Mouse (Mus musculus) megakaryocyte, embryonic 14.5 days (primary cell): ENCODE measurements around the gene Icam1. TPM values are rescaled to one million over a fixed set of nuclear protein-coding genes. Genes with fewer than 3 reads are reported as not detected.

Experiments
- H3K27me3 ChIP-seq: replicated peaks from 2 replicates; pipeline ENCODE3; 2012; ENCODE audit warnings: inconsistent platforms
- H3K36me3 ChIP-seq: replicated peaks from 2 replicates; pipeline ENCODE3; 2012; ENCODE audit warnings: low read length, inconsistent platforms, mixed read lengths
- H3K4me1 ChIP-seq: 2 replicates; pipeline ENCODE4 v1.6.1; 2012; ENCODE audit warnings: inconsistent platforms
- H3K4me3 ChIP-seq: replicated peaks from 2 replicates; pipeline ENCODE3; 2012; ENCODE audit warnings: moderate library complexity, mild to moderate bottlenecking, inconsistent platforms
- H3K9me3 ChIP-seq: 2 replicates; pipeline ENCODE4 v1.6.1; 2012; ENCODE audit warnings: inconsistent platforms
- FLI1 ChIP-seq: IDR thresholded peaks from 2 replicates; pipeline ENCODE4 v1.6.1; 2012; ENCODE audit warnings: low read length, inconsistent platforms, mixed read lengths
- GATA1 ChIP-seq: IDR thresholded peaks from 3 replicates; pipeline ENCODE4 v1.6.1; 2012; ENCODE audit warnings: mixed read lengths, low read length, inconsistent platforms, borderline replicate concordance
- polyA plus RNA-seq: library from polyadenylated mRNA; stranded (reverse); fragments of >175 nt; gene quantifications from 2 replicates; pipeline ENCODE4 v1.2.3, GENCODE M21; 2012; ENCODE audit warnings: low replicate concordance; ENCODE audit not compliant: insufficient read depth

Icam1 gene
- polyA plus RNA-seq, 1 experiment, result 10.8 TPM

DNA sequence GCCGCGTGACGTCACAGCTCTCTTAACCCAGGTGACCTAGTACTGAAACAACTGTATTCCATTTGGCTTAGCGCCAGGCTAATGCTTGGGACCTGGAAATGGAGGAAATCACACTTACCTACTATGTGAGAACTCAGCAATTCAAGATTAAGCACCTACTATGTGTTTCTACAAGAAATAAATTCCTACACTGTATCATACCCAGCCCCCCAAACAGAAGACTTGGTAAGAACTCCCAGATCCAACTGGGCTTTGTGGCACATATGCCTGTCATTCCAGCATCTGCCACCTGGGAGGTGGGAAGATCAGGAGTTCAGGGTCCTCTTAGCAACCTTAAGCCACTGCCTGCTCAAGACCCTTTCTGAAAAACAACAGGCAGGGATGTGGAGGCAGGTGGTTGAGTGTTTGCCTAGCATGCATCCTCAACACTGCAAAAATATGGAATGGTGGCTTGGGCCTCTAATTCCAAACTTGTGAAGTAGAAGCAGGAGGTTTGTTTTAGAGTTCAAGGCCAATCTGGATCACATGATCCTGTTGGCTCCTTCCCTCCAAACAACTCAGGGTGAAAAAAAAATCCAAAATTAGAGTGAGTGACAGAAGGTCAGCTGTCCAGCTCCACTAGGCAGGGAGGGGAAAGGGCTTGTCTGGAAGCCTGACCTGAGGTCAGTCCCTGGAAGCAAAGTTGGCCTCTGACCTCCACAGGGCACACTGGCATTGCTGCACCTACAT, 38.7 kb upstream of the Icam1 start:
- no peaks in the 10 kb centered on the region for H3K9me3 ChIP-seq
- no peaks in the 10 kb centered on the region for H3K27me3 ChIP-seq
- H3K36me3 ChIP-seq, result peaks cover 10% of the 10 kb centered on the region
- peak overlapping the region; percentile 99 for H3K4me3 ChIP-seq
- TF ChIP-seq GATA1, result no peak
- no peak for TF ChIP-seq FLI1
- H3K4me1 ChIP-seq, result peaks cover 81% of the 10 kb centered on the region

DNA sequence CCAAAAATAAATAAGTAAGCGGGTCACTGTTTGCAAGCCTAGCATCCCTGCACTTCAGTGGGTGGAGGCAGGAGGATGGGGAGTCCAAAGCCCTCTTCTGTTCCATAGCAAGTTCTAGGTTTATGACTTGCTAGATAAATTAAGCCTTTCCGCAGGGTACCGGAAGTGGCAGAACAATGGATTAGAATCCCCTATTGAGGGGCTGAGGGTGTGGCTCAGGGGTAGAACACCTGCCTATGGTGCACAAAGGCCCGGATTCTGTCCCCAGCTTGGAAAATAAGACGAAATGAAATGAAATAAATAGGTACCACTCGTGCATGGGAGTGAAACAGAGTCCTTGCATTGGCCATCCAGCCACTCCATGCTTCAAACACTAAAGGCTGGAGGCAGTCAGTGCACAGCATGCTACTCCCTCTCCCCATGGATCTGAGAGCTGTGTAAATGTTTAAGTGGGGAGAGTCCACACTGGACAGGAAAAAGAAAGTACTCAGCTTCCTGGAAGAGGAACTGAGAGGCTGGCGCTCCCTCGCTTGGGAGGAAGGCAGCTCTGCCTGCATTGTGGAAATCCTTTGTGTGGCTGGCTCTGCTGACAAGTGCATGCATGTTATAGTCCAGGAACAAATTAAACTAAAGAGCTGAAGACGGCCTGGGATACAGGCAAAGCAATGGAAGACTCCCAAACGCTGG, 37.2 kb upstream of the Icam1 start:
- Histone ChIP-seq H3K27me3 (no peaks in the 10 kb centered on the region), H3K36me3 (no peaks in the 10 kb centered on the region), H3K9me3 (no peaks in the 10 kb centered on the region), H3K4me3 (peak overlapping the region; percentile 57), H3K4me1 (peaks cover 79% of the 10 kb centered on the region)
- TF ChIP-seq FLI1, result no peak
- no peak for TF ChIP-seq GATA1

DNA sequence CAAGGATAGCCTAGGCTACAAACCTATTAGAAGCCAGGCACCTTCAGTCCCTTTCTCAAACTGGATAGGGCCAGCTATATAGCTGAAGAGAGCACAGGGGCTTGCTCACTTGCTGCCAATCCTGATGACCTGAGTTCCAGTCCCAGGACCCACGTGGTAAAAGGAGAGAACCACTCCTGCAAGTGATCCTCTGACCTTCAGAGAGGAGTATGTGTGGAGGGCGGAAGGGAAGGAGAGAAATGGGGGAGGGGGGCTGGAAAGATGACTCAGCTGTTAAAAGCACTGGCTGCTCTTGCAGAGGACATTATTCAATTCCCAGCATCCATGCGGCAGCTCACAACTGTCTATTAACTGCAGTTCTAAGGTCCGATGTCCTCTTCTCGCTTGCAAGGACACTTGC, 36.6 kb upstream of the Icam1 start:
- H3K9me3 ChIP-seq, result no peaks in the 10 kb centered on the region
- no peaks in the 10 kb centered on the region for H3K27me3 ChIP-seq
- no peaks in the 10 kb centered on the region for H3K36me3 ChIP-seq
- H3K4me3 ChIP-seq, result no peak overlapping the region
- H3K4me1 ChIP-seq, result peaks cover 77% of the 10 kb centered on the region
- TF ChIP-seq GATA1 (no peak), FLI1 (no peak)

DNA sequence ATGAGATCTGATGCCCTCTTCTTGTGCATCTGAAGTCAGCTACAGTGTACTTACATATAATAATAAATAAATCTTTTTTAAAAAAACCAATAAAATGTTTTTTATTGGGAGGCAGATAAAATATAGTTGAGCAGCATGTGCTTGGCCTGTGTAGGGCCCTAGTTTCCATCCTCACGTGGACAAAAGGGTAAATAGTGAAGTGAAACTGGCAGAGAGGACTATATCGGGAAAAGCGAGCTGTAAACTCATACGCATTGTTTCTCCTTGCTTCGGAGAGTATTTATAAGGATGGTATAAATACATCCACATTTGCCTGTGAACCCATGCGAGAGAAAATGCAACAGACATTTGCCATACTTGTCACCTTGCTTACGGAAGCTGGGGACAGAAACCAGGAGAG, 36.0 kb upstream of the Icam1 start:
- TF ChIP-seq FLI1, result no peak
- no peaks in the 10 kb centered on the region for H3K36me3 ChIP-seq
- no peaks in the 10 kb centered on the region for H3K9me3 ChIP-seq
- H3K4me3 ChIP-seq, result no peak overlapping the region
- peaks cover 71% of the 10 kb centered on the region for H3K4me1 ChIP-seq
- H3K27me3 ChIP-seq, result no peaks in the 10 kb centered on the region

DNA sequence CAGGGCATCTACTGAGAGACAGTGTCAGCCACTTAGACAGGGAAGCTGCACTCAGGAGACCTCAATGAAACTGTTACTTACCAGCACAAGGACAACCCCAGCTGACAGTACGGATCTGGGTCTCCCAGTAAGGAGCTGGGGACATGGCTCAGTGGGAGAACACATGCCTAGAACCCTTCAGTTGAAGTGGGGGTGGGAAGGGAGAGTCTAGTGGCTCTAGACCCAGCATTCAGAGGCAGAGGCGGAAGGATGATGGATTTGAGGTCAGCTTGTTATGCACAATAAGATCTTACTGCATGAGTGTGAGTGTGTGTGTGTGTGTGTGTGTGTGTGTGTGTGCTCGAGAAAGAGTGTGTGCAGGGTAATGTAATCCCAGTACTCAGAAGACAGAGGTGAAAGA, 33.6 kb upstream of the Icam1 start:
- H3K9me3 ChIP-seq, result peaks cover 6% of the 10 kb centered on the region; the same call in 1 of the 2 replicates
- TF ChIP-seq FLI1 (no peak), GATA1 (no peak)
- H3K4me1 ChIP-seq, result peaks cover 53% of the 10 kb centered on the region
- H3K27me3 ChIP-seq, result no peaks in the 10 kb centered on the region
- H3K36me3 ChIP-seq, result no peaks in the 10 kb centered on the region
- no peak overlapping the region for H3K4me3 ChIP-seq

DNA sequence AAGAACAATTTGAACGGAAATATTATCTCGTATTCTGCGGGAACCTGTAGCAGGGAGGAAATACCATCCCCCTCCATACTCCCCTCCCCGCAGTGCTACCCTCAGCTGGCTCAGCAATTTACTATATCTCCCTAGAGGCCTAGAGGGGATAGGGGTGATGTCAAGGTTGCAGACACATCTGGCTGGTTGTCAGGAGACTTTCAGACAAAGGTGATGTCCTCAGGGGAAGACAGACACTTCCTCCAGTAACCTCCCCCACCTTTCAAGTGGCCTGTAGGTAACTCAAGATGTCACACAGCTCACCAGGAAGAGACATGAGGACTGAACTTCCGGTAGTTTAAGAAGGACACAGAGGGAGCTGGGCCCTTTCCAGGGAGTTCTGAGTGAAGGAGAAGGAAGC, 32.6 kb upstream of the Icam1 start:
- Histone ChIP-seq H3K4me1 (peaks cover 43% of the 10 kb centered on the region), H3K36me3 (no peaks in the 10 kb centered on the region)
- TF ChIP-seq FLI1 (no peak), GATA1 (no peak)

DNA sequence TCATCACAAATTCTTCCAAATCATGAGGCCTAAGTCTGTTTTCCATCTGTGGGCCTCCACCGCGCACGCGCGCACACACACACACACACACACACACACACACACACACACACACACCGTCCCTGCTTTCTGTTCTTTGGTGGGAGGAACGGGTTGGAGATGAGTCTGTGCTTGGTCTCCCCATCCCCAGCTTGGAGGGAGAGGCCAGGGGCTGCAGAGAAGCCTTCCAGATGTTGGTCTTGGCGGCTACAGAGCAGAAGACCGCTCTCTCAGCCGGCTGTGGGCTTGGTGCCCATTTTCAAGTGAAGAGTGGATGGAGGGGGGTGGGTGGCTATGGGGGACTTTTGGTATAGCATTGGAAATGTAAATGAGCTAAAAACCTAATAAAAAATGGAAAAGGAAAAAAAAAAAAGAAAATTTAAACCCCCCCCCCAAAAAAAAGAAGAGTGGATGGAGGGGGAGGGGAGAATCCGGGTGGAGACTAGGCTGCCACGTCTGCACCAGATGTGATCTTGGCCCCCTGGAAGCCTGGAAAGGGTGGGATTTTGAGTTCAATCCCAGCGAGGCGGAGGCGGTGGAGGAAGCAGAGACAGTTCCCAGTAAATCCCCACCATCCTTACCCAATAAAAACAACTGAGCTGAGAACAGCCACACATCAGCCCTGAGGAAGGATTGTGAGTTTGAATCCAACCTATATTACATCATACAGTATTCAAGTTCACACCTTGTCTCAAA, 28.7 kb upstream of the Icam1 start:
- no peak overlapping the region for H3K4me3 ChIP-seq
- TF ChIP-seq FLI1 (no peak), GATA1 (no peak)

More for the DNA sequence above, 32.6 kb upstream of the Icam1 start:
- no peak overlapping the region for H3K4me3 ChIP-seq
- H3K27me3 ChIP-seq, result peaks cover 3% of the 10 kb centered on the region
- peaks cover 6% of the 10 kb centered on the region; the same call in 1 of the 2 replicates for H3K9me3 ChIP-seq

DNA sequence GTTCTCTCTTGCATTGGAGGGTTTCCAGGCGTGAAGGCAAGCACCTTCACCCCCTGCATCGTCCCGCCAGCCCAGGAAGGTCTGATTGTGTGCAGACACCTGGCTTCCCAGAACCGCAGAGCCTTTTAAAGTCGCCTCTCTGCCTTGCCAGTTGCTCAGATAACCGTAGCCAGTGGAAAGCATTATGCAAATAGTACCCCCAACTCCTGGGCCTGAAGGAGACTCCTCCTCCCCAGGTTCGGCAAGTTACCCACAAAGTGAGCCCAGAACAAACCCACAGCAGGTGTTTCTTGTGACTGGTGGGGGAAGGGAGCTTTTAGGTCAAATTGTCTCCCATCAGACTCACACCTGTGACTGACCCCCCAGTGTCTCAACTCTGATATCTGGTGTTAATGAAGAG, 27.8 kb upstream of the Icam1 start:
- Histone ChIP-seq H3K4me3 (no peak overlapping the region), H3K27me3 (peaks cover 3% of the 10 kb centered on the region), H3K4me1 (peaks cover 23% of the 10 kb centered on the region), H3K36me3 (no peaks in the 10 kb centered on the region), H3K9me3 (peaks cover 6% of the 10 kb centered on the region; the same call in 1 of the 2 replicates)
- TF ChIP-seq GATA1 (no peak), FLI1 (no peak)

More for the DNA sequence above, 28.7 kb upstream of the Icam1 start:
- H3K27me3 ChIP-seq, result peaks cover 3% of the 10 kb centered on the region
- H3K4me1 ChIP-seq, result peaks cover 29% of the 10 kb centered on the region
- H3K36me3 ChIP-seq, result no peaks in the 10 kb centered on the region
- peaks cover 6% of the 10 kb centered on the region; the same call in 1 of the 2 replicates for H3K9me3 ChIP-seq

DNA sequence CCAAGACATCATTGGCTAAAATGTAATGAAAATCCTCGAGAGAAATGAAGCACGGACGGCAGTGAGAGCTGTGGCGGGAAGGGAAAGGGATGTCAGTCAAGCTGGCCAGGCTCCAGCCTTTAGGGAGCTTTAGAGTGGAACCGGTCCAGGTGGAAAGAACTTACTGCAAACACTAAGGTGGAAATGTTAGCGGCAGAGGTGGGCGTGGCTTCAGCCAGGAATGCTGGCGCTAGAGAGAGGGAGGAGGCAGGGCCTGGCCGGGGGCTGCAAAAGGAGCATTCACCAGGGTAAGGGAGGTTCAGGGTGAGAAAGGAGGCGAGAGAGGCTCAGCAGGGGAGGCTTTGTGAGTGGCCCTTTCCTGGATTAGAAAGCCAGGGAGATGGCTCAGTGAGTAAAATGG, 24.9 kb upstream of the Icam1 start:
- Histone ChIP-seq H3K9me3 (peaks cover 6% of the 10 kb centered on the region; the same call in 1 of the 2 replicates), H3K4me3 (no peak overlapping the region), H3K36me3 (no peaks in the 10 kb centered on the region), H3K4me1 (peaks cover 13% of the 10 kb centered on the region), H3K27me3 (peaks cover 3% of the 10 kb centered on the region)
- TF ChIP-seq GATA1, result no peak
- no peak for TF ChIP-seq FLI1

DNA sequence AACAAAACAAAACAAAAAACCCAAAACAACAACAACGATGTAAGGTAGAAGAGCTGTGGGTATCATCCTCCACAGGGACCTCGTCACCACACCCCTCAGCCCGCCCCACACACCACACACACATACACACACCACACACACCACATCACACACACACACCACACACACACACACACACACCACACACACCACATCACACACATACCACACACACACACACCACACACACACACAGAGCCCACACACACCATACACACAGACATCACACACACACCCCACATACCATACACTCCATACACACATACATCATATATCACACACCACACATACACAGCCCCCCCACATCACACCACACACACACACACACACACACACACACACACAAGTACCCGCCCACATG, 24.2 kb upstream of the Icam1 start:
- H3K4me1 ChIP-seq, result peaks cover 16% of the 10 kb centered on the region
- H3K36me3 ChIP-seq, result no peaks in the 10 kb centered on the region
- no peak for TF ChIP-seq GATA1
- no peak for TF ChIP-seq FLI1

More for the DNA sequence above, 24.2 kb upstream of the Icam1 start:
- Histone ChIP-seq H3K27me3 (peaks cover 3% of the 10 kb centered on the region), H3K9me3 (no peaks in the 10 kb centered on the region), H3K4me3 (no peak overlapping the region)
